Mouse (Mus musculus): ENCODE results near the gene Ptpn6.

GRCm38 (mm10) chr6:124723541-124723940 is 15.0 kb downstream of the Ptpn6 start:
- no peak for TF ChIP-seq TAL1 (IDR thresholded peaks at IDR 0.05; ENCODE audit: low read length)
- TF ChIP-seq GATA1 (IDR thresholded peaks at IDR 0.05; ENCODE audit: low read length), result no peak

Measured in erythroblast, embryonic 14.5 days (primary cell).